Mouse (Mus musculus): ENCODE measurements around the gene Foxj1. TPM values are rescaled to one million over a fixed set of nuclear protein-coding genes. Genes with fewer than 3 reads are reported as not detected.

Foxj1 gene
- polyA plus RNA-seq, 1 experiment from 2014 or later: 0.15 TPM

- no peaks in the 10 kb centered on the region for H3K27me3 ChIP-seq
- peaks cover 2% of the 10 kb centered on the region; the same call in 1 of the 2 replicates for H3K4me1 ChIP-seq
- no peak overlapping the region for H3K4me3 ChIP-seq
- peaks cover 96% of the 10 kb centered on the region for H3K36me3 ChIP-seq
- H3K9me3 ChIP-seq: no peaks in the 10 kb centered on the region
- no peak overlapping the region for H3K4me2 ChIP-seq
- 31% methylated on average over 5 of the region's 5 CpGs for WGBS
- no peak for ATAC-seq (ENCODE audit: insufficient number of reproducible peaks, low FRiP score, low TSS enrichment, low read depth)
- no peak overlapping the region for H3K27ac ChIP-seq
- no peak overlapping the region for H3K9ac ChIP-seq
Measured at GRCm38 (mm10) chr11:116294319-116294718, 40.9 kb downstream of the Foxj1 start.

GRCm38 (mm10) chr11:116293538-116294137, 41.6 kb downstream of the Foxj1 start:
- H3K9ac ChIP-seq: no peak overlapping the region
- no peak overlapping the region for H3K4me3 ChIP-seq
- H3K27ac ChIP-seq: no peak overlapping the region
- no peaks in the 10 kb centered on the region for H3K9me3 ChIP-seq
- H3K36me3 ChIP-seq: peaks cover 96% of the 10 kb centered on the region
- 84% methylated on average over 12 of the region's 12 CpGs for WGBS
- no peaks in the 10 kb centered on the region for H3K27me3 ChIP-seq
- no peak for ATAC-seq (ENCODE audit: insufficient number of reproducible peaks, low FRiP score, low TSS enrichment, low read depth)
- H3K4me1 ChIP-seq: peaks cover 2% of the 10 kb centered on the region; the same call in 1 of the 2 replicates
- H3K4me2 ChIP-seq: no peak overlapping the region

GRCm38 (mm10) chr11:116292401-116292800, 42.8 kb downstream of the Foxj1 start:
- Histone ChIP-seq H3K27me3 (no peaks in the 10 kb centered on the region), H3K36me3 (peaks cover 97% of the 10 kb centered on the region), H3K4me2 (no peak overlapping the region), H3K27ac (no peak overlapping the region), H3K4me1 (peaks cover 6% of the 10 kb centered on the region; the same call in 1 of the 2 replicates), H3K9me3 (no peaks in the 10 kb centered on the region), H3K4me3 (no peak overlapping the region), H3K9ac (no peak overlapping the region)
- WGBS: 92% methylated on average over 13 of the region's 13 CpGs
- no peak for ATAC-seq (ENCODE audit: insufficient number of reproducible peaks, low FRiP score, low TSS enrichment, low read depth)

- Histone ChIP-seq H3K4me2 (no peak overlapping the region), H3K27ac (no peak overlapping the region), H3K4me3 (no peak overlapping the region), H3K9me3 (no peaks in the 10 kb centered on the region), H3K27me3 (peaks cover 7% of the 10 kb centered on the region), H3K9ac (no peak overlapping the region), H3K36me3 (peaks cover 81% of the 10 kb centered on the region), H3K4me1 (peaks cover 11% of the 10 kb centered on the region; the same call in 1 of the 2 replicates)
- ATAC-seq (ENCODE audit: insufficient number of reproducible peaks, low FRiP score, low TSS enrichment, low read depth): no peak
- WGBS: 79% methylated on average over 8 of the region's 8 CpGs
Measured at GRCm38 (mm10) chr11:116290556-116290955, 44.6 kb downstream of the Foxj1 start.

- no peaks in the 10 kb centered on the region for H3K9me3 ChIP-seq
- no peak overlapping the region for H3K4me3 ChIP-seq
- no peak overlapping the region for H3K27ac ChIP-seq
- ATAC-seq (ENCODE audit: insufficient number of reproducible peaks, low FRiP score, low TSS enrichment, low read depth): no peak
- peaks cover 39% of the 10 kb centered on the region for H3K27me3 ChIP-seq
- 75% methylated on average over 5 of the region's 5 CpGs for WGBS
- peaks cover 17% of the 10 kb centered on the region for H3K4me1 ChIP-seq
- no peak overlapping the region for H3K9ac ChIP-seq
- H3K36me3 ChIP-seq: peaks cover 51% of the 10 kb centered on the region
- no peak overlapping the region for H3K4me2 ChIP-seq
Measured at GRCm38 (mm10) chr11:116287351-116287750, 47.8 kb downstream of the Foxj1 start.

- Histone ChIP-seq H3K36me3 (peaks cover 36% of the 10 kb centered on the region), H3K4me2 (no peak overlapping the region), H3K4me1 (peaks cover 33% of the 10 kb centered on the region), H3K9ac (no peak overlapping the region), H3K9me3 (no peaks in the 10 kb centered on the region), H3K27ac (no peak overlapping the region), H3K4me3 (no peak overlapping the region), H3K27me3 (peaks cover 55% of the 10 kb centered on the region)
- 71% methylated on average over 7 of the region's 7 CpGs for WGBS
- peak; percentile 62 for ATAC-seq (ENCODE audit: insufficient number of reproducible peaks, low FRiP score, low TSS enrichment, low read depth)
Measured at GRCm38 (mm10) chr11:116285770-116286191, 49.4 kb downstream of the Foxj1 start.

- WGBS: 43% methylated on average over 6 of the region's 6 CpGs
- H3K9ac ChIP-seq: no peak overlapping the region
- no peak overlapping the region for H3K27ac ChIP-seq
- no peaks in the 10 kb centered on the region for H3K9me3 ChIP-seq
- peaks cover 34% of the 10 kb centered on the region for H3K4me1 ChIP-seq
- peaks cover 18% of the 10 kb centered on the region for H3K36me3 ChIP-seq
- no peak overlapping the region for H3K4me3 ChIP-seq
- ATAC-seq (ENCODE audit: insufficient number of reproducible peaks, low FRiP score, low TSS enrichment, low read depth): no peak
- peaks cover 66% of the 10 kb centered on the region for H3K27me3 ChIP-seq
- H3K4me2 ChIP-seq: no peak overlapping the region
Measured at GRCm38 (mm10) chr11:116283982-116284381, 51.2 kb downstream of the Foxj1 start.

- Histone ChIP-seq H3K27ac (no peak overlapping the region), H3K4me1 (peaks cover 34% of the 10 kb centered on the region), H3K4me3 (peak overlapping the region; percentile 4; the same call in 1 of the 2 replicates), H3K9me3 (no peaks in the 10 kb centered on the region), H3K36me3 (peaks cover 9% of the 10 kb centered on the region), H3K27me3 (peaks cover 66% of the 10 kb centered on the region), H3K4me2 (0 out of 2 replicates have a peak overlapping the region, but pooled peaks have one; percentile 10), H3K9ac (no peak overlapping the region)
- 8% methylated on average over 48 of the region's 48 CpGs for WGBS
- ATAC-seq (ENCODE audit: insufficient number of reproducible peaks, low FRiP score, low TSS enrichment, low read depth): no peak
Measured at GRCm38 (mm10) chr11:116282912-116283521, 52.2 kb downstream of the Foxj1 start.

GRCm38 (mm10) chr11:116282089-116282488, 53.1 kb downstream of the Foxj1 start:
- no peak for ATAC-seq (ENCODE audit: insufficient number of reproducible peaks, low FRiP score, low TSS enrichment, low read depth)
- WGBS: 3% methylated on average over 11 of the region's 11 CpGs

GRCm38 (mm10) chr11:116281671-116282070, 53.5 kb downstream of the Foxj1 start:
- Histone ChIP-seq H3K36me3 (no peaks in the 10 kb centered on the region), H3K9ac (peak overlapping the region; percentile 26; the same call in 1 of the 2 replicates), H3K9me3 (no peaks in the 10 kb centered on the region), H3K4me2 (peak overlapping the region; percentile 54), H3K4me3 (peak overlapping the region; percentile 36), H3K4me1 (peaks cover 28% of the 10 kb centered on the region), H3K27me3 (peaks cover 66% of the 10 kb centered on the region), H3K27ac (no peak overlapping the region)
- no peak for ATAC-seq (ENCODE audit: insufficient number of reproducible peaks, low FRiP score, low TSS enrichment, low read depth)
- WGBS: 3% methylated on average over 18 of the region's 18 CpGs

More at GRCm38 (mm10) chr11:116282089-116282488, 53.1 kb downstream of the Foxj1 start:
- Histone ChIP-seq H3K27me3 (peaks cover 66% of the 10 kb centered on the region), H3K4me1 (peaks cover 28% of the 10 kb centered on the region), H3K4me2 (no peak overlapping the region; the same call in none of the 2 replicates), H3K4me3 (peak overlapping the region; percentile 36), H3K36me3 (no peaks in the 10 kb centered on the region; the same call in 1 of the 2 replicates), H3K27ac (no peak overlapping the region), H3K9ac (no peak overlapping the region), H3K9me3 (no peaks in the 10 kb centered on the region)

- Histone ChIP-seq H3K4me2 (peak within 1 kb of the TSS; percentile 54), H3K4me1 (peaks cover 27% of the 10 kb centered on the region), H3K27ac (no peak within 1 kb of the TSS), H3K9ac (peak within 1 kb of the TSS; percentile 26; the same call in 1 of the 2 replicates), H3K9me3 (no peaks in the 10 kb centered on the region), H3K36me3 (no peaks in the 10 kb centered on the region), H3K4me3 (peak within 1 kb of the TSS; percentile 36), H3K27me3 (peaks cover 64% of the 10 kb centered on the region)
- WGBS: 6% methylated on average over 48 of the region's 48 CpGs
- ATAC-seq (ENCODE audit: insufficient number of reproducible peaks, low FRiP score, low TSS enrichment, low read depth): no peak
Measured at GRCm38 (mm10) chr11:116280751-116281663, 54.2 kb downstream of the Foxj1 start, which contains the start of gene Galr2. Gene Galr2, plus strand, starts transcription at chr11:116280939.

All from limb, embryonic 15.5 days (tissue).